Mouse (Mus musculus) midbrain, postnatal 0 days (tissue): ENCODE measurements around the gene Prn. TPM values are rescaled to one million over a fixed set of nuclear protein-coding genes. Genes with fewer than 3 reads are reported as not detected.

Experiments used
- ATAC-seq: fragments of 200-750 bp; cut with Nextera tagmentation; 2 replicates; pipeline ENCODE4 v1.8.0; 2017; ENCODE audit warnings: moderate number of reproducible peaks, mild to moderate bottlenecking, moderate TSS enrichment, moderate library complexity; ENCODE audit not compliant: low FRiP score
- DNase-seq: peaks from one replicate; pipeline ENCODE4 v3.0.0-alpha.2; 2015; ENCODE audit warnings: low spot score
- H3K27ac ChIP-seq: fragments of 300-500 bp; sonication (generic); 2 replicates; pipeline ENCODE4 v1.5.1; 2014; ENCODE audit warnings: low read depth, mild to moderate bottlenecking, low read length, mixed read lengths
- H3K27me3 ChIP-seq: fragments of 300-500 bp; sonication (generic); 2 replicates; pipeline ENCODE4 v1.6.1; 2014; ENCODE audit warnings: low read length, control low read depth, mixed read lengths; ENCODE audit not compliant: insufficient read depth
- H3K36me3 ChIP-seq: fragments of 300-500 bp; sonication (generic); 2 replicates; pipeline ENCODE4 v1.6.1; 2014; ENCODE audit warnings: low read length, control low read depth, mixed read lengths; ENCODE audit not compliant: insufficient read depth
- H3K4me1 ChIP-seq: fragments of 300-500 bp; sonication (generic); 2 replicates; pipeline ENCODE4 v1.6.1; 2014; ENCODE audit warnings: mild to moderate bottlenecking, control low read depth, antibody characterized with exemption, low read length, mixed read lengths; ENCODE audit not compliant: insufficient read depth
- H3K4me2 ChIP-seq: fragments of 300-500 bp; sonication (generic); 2 replicates; pipeline ENCODE4 v1.6.1; 2014; ENCODE audit warnings: low read depth, mild to moderate bottlenecking, low read length, mixed read lengths; ENCODE audit not compliant: poor library complexity, severe bottlenecking
- H3K4me3 ChIP-seq: fragments of 300-500 bp; sonication (generic); 2 replicates; pipeline ENCODE4 v1.5.1; 2014; ENCODE audit warnings: low read depth, mild to moderate bottlenecking, low read length, moderate library complexity
- H3K9ac ChIP-seq: fragments of 300-500 bp; sonication (generic); replicated peaks from 2 replicates; pipeline ENCODE4 v1.6.1; 2014; ENCODE audit warnings: mild to moderate bottlenecking, low read length, moderate library complexity, mixed read lengths; ENCODE audit not compliant: poor library complexity, severe bottlenecking
- H3K9me3 ChIP-seq: fragments of 300-500 bp; sonication (generic); 2 replicates; pipeline ENCODE4 v1.6.1; 2016; ENCODE audit warnings: low read length, control low read depth
- CTCF ChIP-seq: IDR thresholded peaks from 2 replicates; pipeline ENCODE4 v1.5.1; 2016; ENCODE audit warnings: antibody characterized with exemption, mild to moderate bottlenecking
- WGBS: fragments of 180-500 bp; shearing (Covaris S2); extraction: QIAGEN DNeasy Blood & Tissue Kit; methylation state at CpG from one replicate; pipeline ENCODE4 v1.1.7; 2014; 5-methylcytosine and 5-hydroxymethylcytosine counted together
- polyA plus RNA-seq: library from polyadenylated mRNA; unstranded; fragments of >200 nt; fragmentation: Nextera tagmentation; extraction: Ambion mirVana; gene quantifications from 2 replicates; pipeline ENCODE4 v1.2.1, GENCODE M21; 2015
- total RNA-seq: library from RNA; depleted of rRNA; stranded (reverse); fragments of >200 nt; gene quantifications from 2 replicates; pipeline ENCODE4 v1.2.3, GENCODE M21; 2014

The Prn gene
- total and polyA plus RNA-seq, 2 experiments from 2014 or later = not detected

- no peaks in the 10 kb centered on the region for H3K27me3 ChIP-seq
- WGBS = 86% methylated on average over 7 of the region's 7 CpGs
- no peak for DNase-seq
- no peak overlapping the region for H3K9ac ChIP-seq
- no peak overlapping the region for H3K4me3 ChIP-seq
- ATAC-seq = no peak
- H3K27ac ChIP-seq = no peak overlapping the region
- no peak for TF ChIP-seq CTCF
- no peak overlapping the region for H3K4me2 ChIP-seq
- no peaks in the 10 kb centered on the region for H3K36me3 ChIP-seq
- H3K9me3 ChIP-seq = no peaks in the 10 kb centered on the region
- H3K4me1 ChIP-seq = peaks cover 11% of the 10 kb centered on the region
Measured at GRCm38 (mm10) chr2:131908351-131908861, 1.4 kb upstream of the Prn start.

DNA sequence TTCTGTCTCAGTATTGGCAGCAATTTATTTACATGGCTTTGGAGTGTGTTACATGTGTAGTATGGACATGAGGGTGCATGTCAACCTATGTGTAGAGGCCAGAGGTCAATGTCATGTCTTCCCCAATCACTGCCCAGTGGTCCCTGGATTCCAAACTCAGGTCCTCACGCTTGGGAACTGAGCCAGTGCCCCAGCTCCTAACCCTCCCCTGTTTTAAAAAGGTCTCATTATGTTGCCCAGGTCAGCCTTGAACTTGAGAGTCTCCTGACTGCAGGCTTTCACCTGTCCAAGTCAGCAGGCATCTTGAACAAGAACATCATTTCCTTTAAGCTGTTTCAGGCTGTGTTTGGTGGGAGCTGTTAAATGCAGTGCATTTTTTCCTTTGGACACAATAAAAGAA lies 851 bp upstream of the Prn start:
- DNase-seq = no peak
- Histone ChIP-seq H3K4me1 (peaks cover 11% of the 10 kb centered on the region), H3K4me2 (no peak overlapping the region), H3K27ac (no peak overlapping the region), H3K27me3 (no peaks in the 10 kb centered on the region), H3K36me3 (no peaks in the 10 kb centered on the region), H3K4me3 (no peak overlapping the region), H3K9me3 (no peaks in the 10 kb centered on the region), H3K9ac (no peak overlapping the region)
- WGBS = 72% methylated on average over 1 of the region's 1 CpGs
- no peak for ATAC-seq
- TF ChIP-seq CTCF = no peak

GRCm38 (mm10) chr2:131910847-131911246 lies 1.1 kb downstream of the Prn start:
- Histone ChIP-seq H3K4me1 (peaks cover 11% of the 10 kb centered on the region), H3K27me3 (no peaks in the 10 kb centered on the region), H3K36me3 (peaks cover 1% of the 10 kb centered on the region; the same call in 1 of the 2 replicates), H3K9ac (peak overlapping the region; percentile 91; the same call in 1 of the 2 replicates), H3K4me2 (peak overlapping the region; percentile 65), H3K9me3 (no peaks in the 10 kb centered on the region; the same call in 1 of the 2 replicates), H3K4me3 (peak overlapping the region; percentile 75), H3K27ac (peak overlapping the region; percentile 97)
- 40% methylated on average over 2 of the region's 2 CpGs for WGBS
- ATAC-seq (no peak), DNase-seq (no peak)
- no peak for TF ChIP-seq CTCF

DNA sequence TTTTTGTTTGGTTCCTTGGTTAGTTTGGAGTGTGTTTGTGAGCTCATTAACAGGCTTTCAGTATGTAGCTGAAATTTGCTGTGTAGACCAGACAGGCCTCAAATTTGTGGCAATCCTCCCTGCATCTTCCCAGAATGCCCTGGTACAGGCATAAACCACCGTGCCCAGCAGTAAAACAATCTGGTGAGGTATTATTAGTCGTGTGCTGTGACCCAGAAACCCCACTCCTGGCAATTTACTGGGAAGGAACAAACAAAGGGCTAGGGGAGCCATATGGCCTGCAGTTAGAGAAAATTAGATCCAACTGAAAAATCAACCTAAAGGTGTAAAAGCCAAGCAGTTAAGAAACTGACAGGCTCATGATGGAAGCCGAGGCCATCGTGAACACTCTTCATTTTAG lies 1.6 kb downstream of the Prn start:
- no peak for TF ChIP-seq CTCF

DNA sequence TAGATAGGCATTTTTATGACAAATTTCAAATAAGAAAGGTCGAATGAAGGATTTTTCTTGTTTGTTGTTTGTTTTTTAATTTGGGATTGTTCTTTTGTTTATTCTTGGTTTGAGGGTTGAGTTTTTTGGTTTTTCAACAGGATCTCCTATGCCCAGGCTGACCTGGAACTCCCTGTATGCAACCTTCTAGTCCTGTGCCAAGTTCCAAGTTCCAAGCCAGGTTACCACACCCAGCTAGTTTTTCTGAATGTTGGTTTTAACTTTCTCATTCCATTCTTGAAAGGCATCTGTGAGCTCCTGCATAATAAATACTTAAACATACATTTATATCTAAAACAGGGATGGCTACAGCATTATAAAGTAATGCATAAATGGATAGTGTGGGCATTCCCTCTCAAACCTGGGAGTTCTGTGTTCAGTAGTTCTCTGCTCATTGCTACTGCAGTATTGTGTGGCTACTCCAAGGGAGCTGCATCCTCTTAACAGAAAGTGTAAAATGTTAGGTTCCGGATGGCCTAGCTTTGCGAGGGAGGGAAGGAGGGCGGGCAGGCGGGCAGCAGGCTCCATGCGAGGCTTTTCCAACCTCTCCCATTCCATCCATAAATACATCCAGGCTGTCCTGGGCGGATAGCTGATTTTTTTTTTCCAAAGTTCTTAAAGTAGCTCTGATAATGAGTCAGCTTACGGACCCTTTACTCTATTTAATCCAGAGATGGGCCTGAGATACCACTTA lies 2.9 kb downstream of the Prn start:
- Histone ChIP-seq H3K9me3 (no peaks in the 10 kb centered on the region; the same call in 1 of the 2 replicates), H3K27me3 (no peaks in the 10 kb centered on the region), H3K4me1 (peaks cover 11% of the 10 kb centered on the region), H3K4me3 (no peak overlapping the region), H3K4me2 (peak overlapping the region; percentile 65), H3K27ac (no peak overlapping the region), H3K36me3 (peaks cover 9% of the 10 kb centered on the region), H3K9ac (0 out of 2 replicates have a peak overlapping the region, but pooled peaks have one; percentile 8)
- ATAC-seq = no peak
- WGBS = 85% methylated on average over 8 of the region's 8 CpGs
- DNase-seq = no peak
- TF ChIP-seq CTCF = no peak

More for the DNA sequence above, 1.6 kb downstream of the Prn start:
- no peaks in the 10 kb centered on the region; the same call in 1 of the 2 replicates for H3K9me3 ChIP-seq
- DNase-seq = peak; percentile 43
- peak overlapping the region; percentile 91; the same call in 1 of the 2 replicates for H3K9ac ChIP-seq
- peaks cover 6% of the 10 kb centered on the region for H3K36me3 ChIP-seq
- H3K27ac ChIP-seq = peak overlapping the region; percentile 18; the same call in 1 of the 2 replicates
- peak overlapping the region; percentile 65 for H3K4me2 ChIP-seq
- ATAC-seq = no peak
- no peaks in the 10 kb centered on the region for H3K27me3 ChIP-seq
- 37% methylated on average over 4 of the region's 4 CpGs for WGBS
- H3K4me3 ChIP-seq = peak overlapping the region; percentile 75
- peaks cover 11% of the 10 kb centered on the region for H3K4me1 ChIP-seq

DNA sequence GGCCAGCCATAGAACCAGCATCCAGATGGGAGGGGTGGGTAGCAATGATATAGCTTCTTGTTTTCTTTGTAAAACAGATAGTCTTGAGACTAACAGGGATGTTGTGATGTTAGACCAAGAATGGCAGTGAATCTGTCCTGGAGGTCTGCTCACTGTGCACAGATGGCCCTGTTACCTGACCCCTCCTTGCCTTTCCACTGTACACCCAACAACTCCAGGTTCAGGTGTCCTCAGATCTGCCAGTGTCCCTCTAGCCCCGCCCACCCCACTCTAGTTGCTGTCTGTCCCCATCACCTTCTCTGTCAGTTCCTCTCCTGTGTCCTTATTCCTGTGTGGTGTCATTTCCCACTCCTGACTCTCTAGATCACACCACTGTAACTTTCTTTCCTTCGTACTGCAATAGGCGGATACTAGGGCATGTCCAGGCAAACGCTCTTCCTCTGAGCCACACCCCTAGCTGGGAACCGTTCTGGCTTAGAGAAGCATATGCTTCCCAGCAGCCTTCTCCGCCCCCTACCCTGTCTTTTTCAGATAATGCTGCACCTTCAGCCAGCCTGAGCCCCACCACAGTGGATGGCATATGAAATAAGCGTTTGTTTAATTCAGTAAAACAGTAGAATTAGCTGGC lies 22.6 kb downstream of the Prn start:
- Histone ChIP-seq H3K27me3 (no peaks in the 10 kb centered on the region), H3K27ac (no peak overlapping the region; the same call in 1 of the 2 replicates), H3K4me2 (no peak overlapping the region), H3K36me3 (peaks cover 14% of the 10 kb centered on the region), H3K4me1 (no peaks in the 10 kb centered on the region; the same call in 1 of the 2 replicates), H3K4me3 (no peak overlapping the region), H3K9ac (no peak overlapping the region), H3K9me3 (no peaks in the 10 kb centered on the region)
- DNase-seq = no peak
- no peak for ATAC-seq
- TF ChIP-seq CTCF = no peak
- WGBS = 67% methylated on average over 7 of the region's 7 CpGs
